Mouse (Mus musculus): ENCODE measurements at regions not wholly inside any gene's neighbourhood (a gene's known extent, or its start where the extent isn't known, plus 50 kb on each side); places are given as distances from the start of the nearest gene placed in this dataset.

GRCm38 (mm10) chr13:52217741-52218140, 313.3 kb downstream of the Diras2 start:
- TF ChIP-seq CTCF (conservative IDR thresholded peaks at IDR 0.05; ENCODE audit: low read length) (no peak), POU5F1 (IDR thresholded peaks at IDR 0.05; ENCODE audit: borderline replicate concordance, low read length) (no peak)

All from E14TG2a.4 (cell line).